Mouse (Mus musculus) ES-E14 (cell line): ENCODE measurements around the gene Ralb. TPM values are rescaled to one million over a fixed set of nuclear protein-coding genes. Genes with fewer than 3 reads are reported as not detected.

ENCODE experiments used
- DNase-seq: peaks from one replicate; pipeline ENCODE4 v3.0.0-alpha.2; 2013; ENCODE audit warnings: low read depth, low spot score
- H3K27ac ChIP-seq: 2 replicates; pipeline ENCODE4 v1.5.1; 2012; ENCODE audit warnings: low read depth, mild to moderate bottlenecking, low read length, moderate library complexity, mixed read lengths; ENCODE audit not compliant: poor library complexity, insufficient read depth, severe bottlenecking
- H3K36me3 ChIP-seq: 2 replicates; pipeline ENCODE4 v1.6.1; 2012; ENCODE audit warnings: mild to moderate bottlenecking, low read length, moderate library complexity, mixed read lengths; ENCODE audit not compliant: control insufficient read depth, poor library complexity, insufficient read depth, severe bottlenecking
- H3K4me1 ChIP-seq, 2 experiments: fragments of 150-350 bp in 1 of 2; sonication (generic) in 1 of 2; 2 replicates each; pipeline ENCODE4 v1.6.1; 2012; ENCODE audit warnings: low read length in 2 of 2, mild to moderate bottlenecking in 1 of 2, mixed read lengths in 1 of 2; ENCODE audit not compliant: control insufficient read depth in 2 of 2, insufficient read depth in 2 of 2, poor library complexity in 1 of 2
- H3K4me3 ChIP-seq, 2 experiments: fragments of 150-350 bp in 1 of 2; sonication (generic) in 1 of 2; 2 replicates each; pipeline ENCODE4 v1.5.1; 2012; ENCODE audit warnings: low read length in 2 of 2, low read depth in 1 of 2, mild to moderate bottlenecking in 1 of 2, mixed read lengths in 1 of 2; ENCODE audit not compliant: insufficient read depth in 1 of 2, poor library complexity in 1 of 2, severe bottlenecking in 1 of 2
- H3K9ac ChIP-seq: 2 replicates; pipeline ENCODE4 v1.6.1; 2012; ENCODE audit warnings: low read depth, mild to moderate bottlenecking, low read length, mixed read lengths; ENCODE audit not compliant: poor library complexity, insufficient read depth, severe bottlenecking
- H3K9me3 ChIP-seq: fragments of 150-350 bp; sonication (generic); 2 replicates; pipeline ENCODE4 v1.6.1; 2012; ENCODE audit warnings: low read depth, mild to moderate bottlenecking, low read length; ENCODE audit not compliant: control insufficient read depth, insufficient read depth
- CHD2 ChIP-seq: IDR thresholded peaks from 2 replicates; pipeline ENCODE4 v1.6.1; 2014; ENCODE audit warnings: mild to moderate bottlenecking, low read depth, low read length, inconsistent platforms
- HCFC1 ChIP-seq: IDR thresholded peaks from 2 replicates; pipeline ENCODE4 v1.6.1; 2012; ENCODE audit warnings: low read length, inconsistent platforms, borderline replicate concordance; ENCODE audit not compliant: insufficient read depth
- MAFK ChIP-seq: IDR thresholded peaks from 2 replicates; pipeline ENCODE4 v1.6.1; 2014; ENCODE audit warnings: mild to moderate bottlenecking, low read depth, low read length, inconsistent platforms; ENCODE audit not compliant: insufficient read depth
- ZC3H11A ChIP-seq: IDR thresholded peaks from 2 replicates; pipeline ENCODE4 v1.6.1; 2012; ENCODE audit warnings: low read depth, mild to moderate bottlenecking, inconsistent platforms, low read length, borderline replicate concordance
- ZNF384 ChIP-seq: IDR thresholded peaks from 2 replicates; pipeline ENCODE4 v1.6.1; 2012; ENCODE audit warnings: low read depth, low read length, inconsistent platforms
- in situ Hi-C, 2 experiments: fragments of 600-800 bp; cut with MboI; formaldehyde crosslinking; loops; one replicate each; pipeline ENCODE4 v1.15.1; 2025; ENCODE audit warnings: low sequenced_read_pairs in 2 of 2, inconsistent platforms in 1 of 2; ENCODE audit not compliant: unreplicated experiment in 2 of 2
- total RNA-seq: library from RNA; depleted of rRNA; stranded (reverse); fragments of 300-350 nt; gene quantifications from 2 replicates; pipeline ENCODE4 v1.2.3, GENCODE M21; 2012

Ralb gene
- total RNA-seq, 1 experiment = 30.8 TPM

DNA sequence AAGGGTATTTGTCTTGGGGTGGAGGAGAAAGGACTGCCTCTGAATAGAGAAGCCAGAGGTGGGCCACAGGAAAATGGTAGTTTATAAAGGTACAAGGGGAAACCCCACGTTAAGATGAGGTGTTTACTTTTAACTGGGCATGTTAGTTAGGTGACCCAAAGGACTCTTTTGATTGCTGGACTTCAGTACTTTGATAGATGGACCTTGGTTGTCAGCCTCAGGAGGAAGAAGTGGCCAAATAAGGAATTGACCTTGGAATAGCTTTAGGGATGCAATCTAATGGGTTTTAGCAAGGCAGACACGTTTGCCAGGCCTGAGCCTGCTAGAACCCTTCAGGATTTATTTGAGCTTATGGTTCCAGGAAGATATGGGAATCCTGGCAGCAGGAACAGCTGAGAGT, 34.7 kb upstream of the Ralb start:
- H3K36me3 ChIP-seq = no peaks in the 10 kb centered on the region
- DNase-seq = no peak

GRCm38 (mm10) chr1:119537651-119538050, 33.1 kb upstream of the Ralb start:
- Histone ChIP-seq H3K9me3 (no peaks in the 10 kb centered on the region), H3K4me1 (peaks cover 0 to 9% of the 10 kb centered on the region in 2 experiments; a peak in 2 of 4 replicates), H3K27ac (no peak overlapping the region), H3K4me3 (no peak overlapping the region), H3K36me3 (no peaks in the 10 kb centered on the region), H3K9ac (no peak overlapping the region)
- in situ Hi-C loops = no loop called here
- no peak for TF ChIP-seq HCFC1
- no peak for TF ChIP-seq ZC3H11A
- TF ChIP-seq CHD2 = no peak
- TF ChIP-seq ZNF384 = no peak
- no peak for TF ChIP-seq MAFK
- DNase-seq = no peak

More for the DNA sequence above, 34.7 kb upstream of the Ralb start:
- Histone ChIP-seq H3K4me1 (peaks cover 0 to 6% of the 10 kb centered on the region in 2 experiments; a peak in 2 of 4 replicates), H3K9me3 (no peaks in the 10 kb centered on the region), H3K4me3 (no peak overlapping the region), H3K9ac (no peak overlapping the region), H3K27ac (no peak overlapping the region)
- TF ChIP-seq ZC3H11A (no peak), CHD2 (no peak), MAFK (no peak), HCFC1 (no peak)
- in situ Hi-C loops = no loop called here

- Histone ChIP-seq H3K9ac (no peak overlapping the region), H3K27ac (no peak overlapping the region), H3K9me3 (no peaks in the 10 kb centered on the region), H3K36me3 (no peaks in the 10 kb centered on the region), H3K4me3 (no peak overlapping the region), H3K4me1 (peaks cover 0 to 12% of the 10 kb centered on the region in 2 experiments; a peak in 2 of 4 replicates)
- in situ Hi-C loops = no loop called here
- no peak for DNase-seq
- TF ChIP-seq ZC3H11A (no peak), ZNF384 (no peak), HCFC1 (no peak)
Measured at GRCm38 (mm10) chr1:119536122-119536521, 31.5 kb upstream of the Ralb start.

DNA sequence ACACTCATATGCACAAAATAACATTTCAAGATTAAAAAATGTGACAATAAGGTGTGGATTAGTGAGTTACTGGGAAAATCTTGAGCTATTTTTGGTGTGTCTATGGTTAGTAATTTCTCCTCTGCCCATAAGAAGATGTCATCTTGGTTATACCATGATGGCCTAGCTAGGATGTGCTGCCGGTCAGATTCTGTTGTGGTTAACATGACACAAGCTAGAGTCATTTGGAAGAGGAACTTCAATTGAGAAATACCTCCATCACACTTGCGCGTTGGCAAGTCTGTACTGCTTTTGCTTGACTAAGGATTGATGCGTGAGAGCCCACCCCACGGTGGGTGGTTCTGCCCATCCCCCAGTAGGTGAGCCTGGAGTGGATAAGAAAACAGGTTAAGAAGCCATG, 29.7 kb upstream of the Ralb start:
- DNase-seq = no peak
- in situ Hi-C loops = no loop called here
- Histone ChIP-seq H3K27ac (no peak overlapping the region), H3K4me1 (peaks cover 0 to 12% of the 10 kb centered on the region in 2 experiments; a peak in 2 of 4 replicates), H3K36me3 (no peaks in the 10 kb centered on the region), H3K9ac (no peak overlapping the region), H3K4me3 (no peak overlapping the region), H3K9me3 (no peaks in the 10 kb centered on the region)
- TF ChIP-seq CHD2 = no peak

DNA sequence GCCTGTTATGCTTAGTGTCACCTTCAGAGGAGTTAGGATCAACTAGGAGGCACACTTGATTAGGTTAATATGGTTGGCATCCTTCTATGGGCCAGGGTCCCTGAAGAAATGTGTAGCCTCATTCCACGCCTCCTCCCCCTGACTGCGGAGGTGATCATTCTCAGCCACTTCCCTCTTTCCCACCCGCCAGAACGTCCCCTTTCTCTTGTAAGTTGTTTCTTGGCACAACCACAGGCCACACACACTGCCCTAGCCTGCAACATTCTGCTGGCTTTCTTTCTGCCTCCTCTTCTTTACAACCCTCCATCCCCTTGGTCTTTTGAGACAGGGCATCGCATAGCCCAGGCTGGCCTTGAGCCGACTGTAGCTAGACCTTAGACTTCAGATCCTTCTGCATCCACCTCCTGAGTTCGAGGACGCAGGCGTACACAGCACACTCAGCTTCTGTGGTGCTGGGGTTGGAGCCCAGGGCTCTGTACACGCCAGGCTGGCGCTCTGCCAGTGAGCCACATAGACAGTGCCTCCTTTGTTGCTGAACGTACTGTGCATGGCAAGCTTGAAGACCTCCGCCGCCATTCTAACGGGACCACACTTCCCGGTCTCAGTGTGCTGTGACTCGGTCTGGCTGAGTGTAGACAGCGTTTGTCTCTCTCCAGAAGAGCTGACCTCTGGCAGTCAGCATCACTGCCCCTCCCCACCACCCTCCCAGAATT, 28.7 kb upstream of the Ralb start:
- Histone ChIP-seq H3K36me3 (peaks cover 6% of the 10 kb centered on the region; the same call in 1 of the 2 replicates), H3K4me1 (peaks cover 0 to 12% of the 10 kb centered on the region in 2 experiments; a peak in 2 of 4 replicates), H3K9me3 (no peaks in the 10 kb centered on the region), H3K9ac (no peak overlapping the region), H3K4me3 (no peak overlapping the region), H3K27ac (no peak overlapping the region)
- no peak for DNase-seq
- no peak for TF ChIP-seq ZC3H11A
- no peak for TF ChIP-seq CHD2
- no peak for TF ChIP-seq ZNF384
- TF ChIP-seq MAFK = no peak
- TF ChIP-seq HCFC1 = no peak
- in situ Hi-C loops = no loop called here
